Mouse (Mus musculus) spleen, adult 2 months (tissue): ENCODE results near the gene Itfg2.

Source experiments
- CTCF ChIP-seq: fragments of 200-500 bp; IDR thresholded peaks from 2 replicates; pipeline ENCODE4 v1.5.1; 2011; ENCODE audit warnings: mild to moderate bottlenecking, inconsistent platforms; ENCODE audit not compliant: insufficient read depth, insufficient read length, insufficient replicate concordance; ENCODE audit errors: extremely low read depth
- POLR2A ChIP-seq: fragments of 200-500 bp; IDR thresholded peaks from 2 replicates; pipeline ENCODE4 v1.6.1; 2011; ENCODE audit warnings: low read depth, low read length, inconsistent platforms

DNA sequence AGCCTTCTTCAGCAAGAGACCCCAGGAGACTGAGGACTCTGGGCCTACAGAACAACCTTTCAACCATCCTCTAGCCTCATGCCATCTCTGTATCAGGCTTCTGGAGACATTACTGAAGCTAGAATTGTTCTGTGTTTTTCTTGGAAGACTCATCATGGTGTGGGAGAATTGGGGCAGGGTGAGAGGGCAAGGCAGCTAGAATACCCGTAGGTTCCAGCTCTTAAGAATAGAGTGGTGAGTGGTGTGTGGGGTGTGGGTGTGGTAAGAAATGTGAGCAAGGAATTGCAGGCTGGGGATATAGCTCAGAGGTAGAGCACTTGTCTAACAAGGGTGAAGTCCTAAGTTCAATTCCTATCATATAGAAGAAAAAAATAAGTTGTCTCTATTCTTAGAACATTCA lies 39.7 kb downstream of the Itfg2 start:
- no peak for TF ChIP-seq CTCF
- TF ChIP-seq POLR2A, result no peak
